Mouse (Mus musculus) thymus, adult 2 months (tissue): Measurements from ENCODE around the gene Ccdc182. TPM values are rescaled to one million over a fixed set of nuclear protein-coding genes. Genes with fewer than 3 reads are reported as not detected.

Experiments used
- DNase-seq: peaks from one replicate; pipeline ENCODE4 v3.0.0; 2021
- H3K27ac ChIP-seq: fragments of 200-500 bp; 2 replicates; pipeline ENCODE4 v1.5.1; 2012; ENCODE audit warnings: low read length, control low read depth; ENCODE audit not compliant: control insufficient read depth, insufficient read depth
- H3K27me3 ChIP-seq: fragments of 200-500 bp; 2 replicates; pipeline ENCODE4 v1.6.1; 2012; ENCODE audit warnings: mild to moderate bottlenecking, low read length, moderate library complexity, mixed read lengths; ENCODE audit not compliant: control insufficient read depth, insufficient read depth
- H3K36me3 ChIP-seq: fragments of 200-500 bp; 2 replicates; pipeline ENCODE4 v1.6.1; 2012; ENCODE audit warnings: mild to moderate bottlenecking, low read length, moderate library complexity; ENCODE audit not compliant: control insufficient read depth, insufficient read depth
- H3K4me1 ChIP-seq: fragments of 200-500 bp; replicated peaks from 2 replicates; pipeline ENCODE4 v1.6.1; 2012; ENCODE audit warnings: low read length; ENCODE audit not compliant: control insufficient read depth, insufficient read depth
- H3K4me3 ChIP-seq: fragments of 200-500 bp; 2 replicates; pipeline ENCODE4 v1.5.1; 2012; ENCODE audit warnings: mild to moderate bottlenecking, low read length, control low read depth, moderate library complexity; ENCODE audit not compliant: control insufficient read depth, insufficient read depth
- CTCF ChIP-seq: fragments of 200-500 bp; IDR thresholded peaks from 2 replicates; pipeline ENCODE4 v1.5.1; 2012; ENCODE audit warnings: mild to moderate bottlenecking, control low read depth, low read length, moderate library complexity, borderline replicate concordance; ENCODE audit not compliant: control insufficient read depth, poor library complexity, insufficient read depth; ENCODE audit errors: extremely low read depth
- POLR2A ChIP-seq: fragments of 200-500 bp; IDR thresholded peaks from 2 replicates; pipeline ENCODE4 v1.6.1; 2012; ENCODE audit warnings: mild to moderate bottlenecking, low read length, control low read depth, moderate library complexity; ENCODE audit not compliant: control insufficient read depth, poor library complexity, insufficient read depth; ENCODE audit errors: extremely low read depth
- WGBS: fragments of 180-500 bp; shearing (Covaris S2); methylation state at CpG from one replicate; pipeline ENCODE4 v1.1.7; 2018; 5-methylcytosine and 5-hydroxymethylcytosine counted together
- polyA plus RNA-seq: library from polyadenylated mRNA; depleted of rRNA; stranded (reverse); fragments of >200 nt; gene quantifications from 2 replicates; pipeline ENCODE4 v1.2.3, GENCODE M21; 2012

Ccdc182 gene
- polyA plus RNA-seq, 1 experiment: not detected

DNA sequence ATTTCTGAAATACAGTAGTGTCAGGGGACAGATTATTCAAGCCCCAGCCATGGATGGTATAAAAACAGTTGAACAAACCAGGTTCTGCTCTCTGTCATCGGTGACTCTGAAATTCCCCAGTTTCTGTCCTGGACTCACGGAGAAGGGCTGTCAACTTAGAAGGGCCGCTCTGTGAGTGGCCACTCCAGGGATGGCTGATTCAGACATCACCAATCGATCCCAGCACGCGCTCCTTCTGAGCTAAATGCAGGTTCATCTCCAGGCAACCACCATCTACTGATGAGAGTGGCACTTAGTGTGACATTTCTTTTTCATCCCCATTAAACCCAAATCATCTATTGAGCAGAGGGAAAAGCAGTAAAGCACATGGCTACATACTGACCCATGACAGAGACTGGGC lies 7.8 kb downstream of the Ccdc182 start:
- H3K4me1 ChIP-seq: no peaks in the 10 kb centered on the region
- no peak for DNase-seq
- no peaks in the 10 kb centered on the region for H3K36me3 ChIP-seq
- TF ChIP-seq CTCF: no peak
- no peak for TF ChIP-seq POLR2A
- WGBS: 89% methylated on average over 6 of the region's 6 CpGs
- H3K27ac ChIP-seq: no peak overlapping the region
- no peak overlapping the region for H3K4me3 ChIP-seq
- H3K27me3 ChIP-seq: no peaks in the 10 kb centered on the region

DNA sequence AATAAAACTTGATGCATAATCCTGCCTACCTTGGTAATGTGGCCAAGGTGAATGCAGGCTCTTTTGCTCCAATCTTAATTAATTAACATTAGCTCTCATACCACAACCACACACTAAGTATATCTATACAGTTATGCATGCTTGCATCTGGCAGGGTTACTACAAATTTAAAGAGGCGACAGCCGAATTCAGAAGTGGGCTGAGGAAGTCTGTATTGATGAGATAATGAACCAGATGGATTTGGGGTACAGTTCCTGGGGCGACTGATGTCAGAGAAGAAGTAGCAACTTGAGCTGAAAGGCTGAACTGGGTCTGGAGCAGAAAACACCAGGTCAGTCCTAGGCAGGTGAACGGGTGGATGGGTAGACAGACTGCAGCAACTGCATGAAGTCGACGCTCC lies 11.9 kb downstream of the Ccdc182 start:
- H3K4me1 ChIP-seq: no peaks in the 10 kb centered on the region
- WGBS: 76% methylated on average over 6 of the region's 6 CpGs
- DNase-seq: no peak
- TF ChIP-seq POLR2A: no peak
- TF ChIP-seq CTCF: no peak
- no peak overlapping the region for H3K27ac ChIP-seq
- H3K36me3 ChIP-seq: no peaks in the 10 kb centered on the region
- H3K4me3 ChIP-seq: no peak overlapping the region
- H3K27me3 ChIP-seq: no peaks in the 10 kb centered on the region

DNA sequence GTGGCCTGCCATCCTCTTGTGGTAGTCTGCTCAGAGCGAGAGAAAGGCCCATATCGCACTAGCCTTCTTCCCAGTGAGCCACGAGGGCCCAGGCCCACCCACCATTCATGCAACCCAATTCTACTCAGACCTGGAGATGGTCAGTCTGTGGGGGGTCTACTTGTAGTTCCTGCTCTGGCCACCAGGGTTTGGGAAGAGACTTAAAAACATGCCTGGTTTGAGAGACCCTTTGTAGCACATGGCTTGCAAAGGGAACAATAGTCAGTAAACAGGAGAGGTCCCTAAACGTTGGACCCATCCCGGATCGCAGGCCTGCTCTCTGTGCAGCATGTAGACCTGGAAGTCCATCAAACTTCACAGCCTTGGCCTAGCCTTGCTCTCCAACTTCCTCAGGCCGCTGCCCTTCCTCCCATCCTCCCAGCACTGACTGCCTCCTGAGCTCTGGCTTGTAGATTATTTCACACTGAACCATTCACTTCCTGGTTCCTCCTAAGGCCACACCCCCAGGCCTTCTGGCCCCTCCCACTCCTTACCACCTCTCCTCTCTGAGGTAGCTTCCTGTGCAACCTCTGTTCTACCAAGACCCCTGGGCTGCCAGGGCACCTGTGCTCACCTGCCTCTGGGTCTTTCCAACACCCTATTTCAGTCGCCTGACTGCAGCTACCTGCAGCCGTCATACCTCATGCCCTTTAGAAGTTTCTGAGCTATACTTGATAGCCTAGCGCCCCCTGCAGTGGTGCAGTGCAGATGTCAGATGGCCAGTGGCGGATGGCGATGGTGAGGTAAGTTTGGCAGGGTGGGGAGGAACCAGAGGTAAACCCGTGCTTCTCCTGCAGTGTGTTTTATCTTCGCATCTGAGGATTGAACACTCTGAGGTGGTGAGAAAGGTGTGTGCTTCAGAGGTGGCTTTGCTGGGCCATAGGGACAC lies 14.0 kb downstream of the Ccdc182 start:
- 89% methylated on average over 14 of the region's 14 CpGs for WGBS
- no peak for TF ChIP-seq POLR2A
- 0 out of 2 replicates have a peak, but pooled peaks have one; percentile 24 for TF ChIP-seq CTCF
- no peaks in the 10 kb centered on the region for H3K36me3 ChIP-seq
- H3K4me3 ChIP-seq: no peak overlapping the region
- DNase-seq: peak; percentile 25
- no peak overlapping the region for H3K27ac ChIP-seq
- no peaks in the 10 kb centered on the region for H3K4me1 ChIP-seq
- H3K27me3 ChIP-seq: no peaks in the 10 kb centered on the region

DNA sequence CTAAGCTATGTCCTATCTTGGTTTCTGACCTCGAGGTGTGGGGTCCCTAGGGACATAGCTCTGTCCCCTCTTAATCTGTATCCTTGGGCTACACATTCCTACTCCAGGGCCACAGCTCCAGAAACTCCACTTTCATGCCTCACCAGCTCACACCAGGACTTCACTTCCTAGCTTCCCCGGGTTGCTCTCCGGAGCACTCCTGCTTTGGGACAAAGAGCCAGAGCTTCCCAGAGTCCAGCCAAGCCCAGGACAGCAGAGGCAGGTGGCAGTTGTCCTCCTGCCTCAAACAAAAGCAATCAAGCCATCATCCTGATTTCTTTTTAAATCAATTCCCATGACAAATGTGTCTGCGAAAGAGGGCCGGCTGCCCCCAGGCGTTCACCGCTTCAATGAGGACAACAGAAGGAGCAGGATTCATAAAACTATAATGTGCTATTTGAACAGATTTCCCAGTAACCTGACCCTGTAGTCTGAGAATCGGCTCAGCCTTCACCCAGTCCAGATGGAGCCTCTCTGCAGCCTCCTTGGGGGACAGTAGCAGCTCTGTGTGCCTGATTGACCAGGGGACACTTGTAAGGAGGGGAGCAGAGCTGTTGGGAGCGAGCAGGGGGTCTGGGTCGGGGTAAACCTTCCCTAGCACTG lies 15.3 kb downstream of the Ccdc182 start:
- no peak for TF ChIP-seq CTCF
- no peak for TF ChIP-seq POLR2A
- Histone ChIP-seq H3K4me1 (no peaks in the 10 kb centered on the region), H3K27me3 (no peaks in the 10 kb centered on the region), H3K27ac (no peak overlapping the region), H3K4me3 (no peak overlapping the region), H3K36me3 (no peaks in the 10 kb centered on the region)
- DNase-seq: no peak
- WGBS: 91% methylated on average over 10 of the region's 10 CpGs

DNA sequence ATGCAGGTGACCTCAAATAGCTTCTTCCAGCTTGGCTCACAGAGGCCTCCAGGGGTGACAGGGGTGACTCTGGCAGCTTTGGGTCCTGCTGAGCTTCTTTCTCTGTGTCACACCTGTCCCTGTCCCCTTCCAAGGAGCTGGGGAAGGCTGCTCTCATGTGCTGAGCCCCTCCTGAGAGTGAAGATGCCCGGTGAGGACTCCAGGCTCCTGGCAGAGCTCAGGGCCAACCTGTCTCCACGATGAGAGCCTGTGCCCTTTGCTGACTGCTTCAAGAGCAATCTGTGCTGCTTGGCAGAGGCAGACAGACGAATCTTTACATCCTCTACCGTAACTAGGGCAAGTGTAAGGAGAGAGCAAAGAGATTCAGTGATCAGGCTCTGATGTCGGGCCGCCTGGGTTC lies 16.9 kb downstream of the Ccdc182 start:
- WGBS: 89% methylated on average over 6 of the region's 6 CpGs
- Histone ChIP-seq H3K4me1 (no peaks in the 10 kb centered on the region), H3K27ac (no peak overlapping the region), H3K36me3 (no peaks in the 10 kb centered on the region), H3K27me3 (no peaks in the 10 kb centered on the region), H3K4me3 (no peak overlapping the region)
- no peak for DNase-seq
- no peak for TF ChIP-seq CTCF
- TF ChIP-seq POLR2A: no peak

DNA sequence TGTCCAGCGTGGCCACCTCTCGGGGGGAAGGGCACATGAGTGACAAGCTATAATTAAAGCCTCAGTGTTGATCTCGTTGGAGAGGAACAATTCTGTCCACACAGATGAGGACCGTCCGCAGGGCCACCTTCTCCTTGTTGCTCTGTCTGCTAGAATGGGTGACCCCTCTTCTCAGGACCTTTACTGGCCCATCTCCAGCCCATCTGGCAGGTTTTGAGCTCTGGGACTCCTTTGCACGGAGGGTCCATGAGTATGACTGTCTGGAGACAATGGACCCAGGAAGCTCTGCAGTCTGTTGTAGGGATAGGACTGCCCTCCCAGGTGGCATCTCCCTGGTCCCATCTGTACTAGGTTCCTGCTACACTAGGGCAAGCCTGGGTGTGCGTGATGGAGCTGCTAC lies 17.7 kb downstream of the Ccdc182 start:
- TF ChIP-seq POLR2A: no peak
- TF ChIP-seq CTCF: no peak
- no peaks in the 10 kb centered on the region for H3K4me1 ChIP-seq

More for the DNA sequence above, 17.7 kb downstream of the Ccdc182 start:
- WGBS: 89% methylated on average over 7 of the region's 7 CpGs
- no peaks in the 10 kb centered on the region for H3K27me3 ChIP-seq
- no peak overlapping the region for H3K4me3 ChIP-seq
- no peaks in the 10 kb centered on the region for H3K36me3 ChIP-seq
- DNase-seq: no peak
- H3K27ac ChIP-seq: no peak overlapping the region
